Mouse (Mus musculus): ENCODE data around the gene Morc2a. TPM values are rescaled to one million over a fixed set of nuclear protein-coding genes. Genes with fewer than 3 reads are reported as not detected.
"Not testable (repeated sequence)": the region's sequence is repeated elsewhere in the genome, so short reads cannot be mapped to it uniquely, and the experiment has no call there.

Gene Morc2a
- 25.1 and 29.8 TPM in 2 replicates for polyA plus RNA-seq (2014; fragmentation: Nextera tagmentation; extraction: Ambion mirVana)

GRCm38 (mm10) chr11:3648964-3649841, at the start of gene Morc2a:
Morc2a (plus strand) TSS chr11:3649191.
- Histone ChIP-seq H3K4me3 (ENCODE audit: low read depth, low read length) (peak within 1 kb of the TSS; percentile 97), H3K4me2 (ENCODE audit: low read length) (peak within 1 kb of the TSS; percentile 56), H3K27ac (ENCODE audit: low read depth, low read length) (peak within 1 kb of the TSS; percentile 95), H3K4me1 (ENCODE audit: control insufficient read depth, insufficient read depth, low read length) (peaks cover 13% of the 10 kb centered on the region), H3K9me3 (replicated peaks; ENCODE audit: control insufficient read depth, low read length) (peaks cover 22% of the 10 kb centered on the region; the same call in 1 of the 2 replicates), H3K36me3 (ENCODE audit: control insufficient read depth, insufficient read depth, low read length) (peaks cover 24% of the 10 kb centered on the region), H3K27me3 (replicated peaks; ENCODE audit: control insufficient read depth, insufficient read depth, low read length) (no peaks in the 10 kb centered on the region), H3K9ac (ENCODE audit: low read length) (peak within 1 kb of the TSS; percentile 97)
- DNase-seq (ENCODE audit: low spot score) (peak; percentile 99), ATAC-seq (peak; percentile 97)
- WGBS, result 2% methylated on average over 63 of the region's 81 CpGs

- not testable (repeated sequence) for H3K9me3 ChIP-seq (replicated peaks; ENCODE audit: control insufficient read depth, low read length); DNase-seq (ENCODE audit: low spot score); ATAC-seq; H3K9ac ChIP-seq (ENCODE audit: low read length); H3K36me3 ChIP-seq (ENCODE audit: control insufficient read depth, insufficient read depth, low read length); H3K27ac ChIP-seq (ENCODE audit: low read depth, low read length); H3K4me3 ChIP-seq (ENCODE audit: low read depth, low read length); H3K4me2 ChIP-seq (ENCODE audit: low read length); H3K4me1 ChIP-seq (ENCODE audit: control insufficient read depth, insufficient read depth, low read length); H3K27me3 ChIP-seq (replicated peaks; ENCODE audit: control insufficient read depth, insufficient read depth, low read length)
- 62% methylated on average over 1 of the region's 1 CpGs for WGBS
These were observed 47.0 kb upstream of the Morc2a start for GRCm38 (mm10) chr11:3601966-3602365.

GRCm38 (mm10) chr11:3602687-3603086, 46.3 kb upstream of the Morc2a start:
- 45% methylated on average over 2 of the region's 2 CpGs for WGBS
- H3K4me3 ChIP-seq (ENCODE audit: low read depth, low read length); H3K27me3 ChIP-seq (replicated peaks; ENCODE audit: control insufficient read depth, insufficient read depth, low read length); H3K4me2 ChIP-seq (ENCODE audit: low read length); H3K9ac ChIP-seq (ENCODE audit: low read length); H3K4me1 ChIP-seq (ENCODE audit: control insufficient read depth, insufficient read depth, low read length); H3K27ac ChIP-seq (ENCODE audit: low read depth, low read length); H3K36me3 ChIP-seq (ENCODE audit: control insufficient read depth, insufficient read depth, low read length); H3K9me3 ChIP-seq (replicated peaks; ENCODE audit: control insufficient read depth, low read length); ATAC-seq: not testable (repeated sequence)
- DNase-seq (ENCODE audit: low spot score), result peak; percentile 3

- DNase-seq (ENCODE audit: low spot score), result no peak
These were observed 42.5 kb upstream of the Morc2a start for GRCm38 (mm10) chr11:3606456-3606855.

GRCm38 (mm10) chr11:3615576-3615975, 33.4 kb upstream of the Morc2a start:
- Histone ChIP-seq H3K27ac (ENCODE audit: low read depth, low read length) (no peak overlapping the region), H3K4me3 (ENCODE audit: low read depth, low read length) (no peak overlapping the region), H3K4me2 (ENCODE audit: low read length) (no peak overlapping the region), H3K9ac (ENCODE audit: low read length) (no peak overlapping the region), H3K9me3 (replicated peaks; ENCODE audit: control insufficient read depth, low read length) (no peaks in the 10 kb centered on the region), H3K36me3 (ENCODE audit: control insufficient read depth, insufficient read depth, low read length) (no peaks in the 10 kb centered on the region), H3K4me1 (ENCODE audit: control insufficient read depth, insufficient read depth, low read length) (no peaks in the 10 kb centered on the region), H3K27me3 (replicated peaks; ENCODE audit: control insufficient read depth, insufficient read depth, low read length) (no peaks in the 10 kb centered on the region)
- ATAC-seq (no peak), DNase-seq (ENCODE audit: low spot score) (no peak)
- WGBS, result 90% methylated on average over 4 of the region's 4 CpGs

More at GRCm38 (mm10) chr11:3606456-3606855, 42.5 kb upstream of the Morc2a start:
- Histone ChIP-seq H3K4me1 (ENCODE audit: control insufficient read depth, insufficient read depth, low read length) (no peaks in the 10 kb centered on the region), H3K27me3 (replicated peaks; ENCODE audit: control insufficient read depth, insufficient read depth, low read length) (no peaks in the 10 kb centered on the region), H3K4me2 (ENCODE audit: low read length) (no peak overlapping the region), H3K9me3 (replicated peaks; ENCODE audit: control insufficient read depth, low read length) (no peaks in the 10 kb centered on the region), H3K27ac (ENCODE audit: low read depth, low read length) (no peak overlapping the region), H3K9ac (ENCODE audit: low read length) (no peak overlapping the region), H3K36me3 (ENCODE audit: control insufficient read depth, insufficient read depth, low read length) (no peaks in the 10 kb centered on the region), H3K4me3 (ENCODE audit: low read depth, low read length) (no peak overlapping the region)
- no peak for ATAC-seq
- WGBS, result 91% methylated on average over 5 of the region's 5 CpGs

- Histone ChIP-seq H3K27me3 (replicated peaks; ENCODE audit: control insufficient read depth, insufficient read depth, low read length) (no peaks in the 10 kb centered on the region), H3K27ac (ENCODE audit: low read depth, low read length) (no peak overlapping the region), H3K36me3 (ENCODE audit: control insufficient read depth, insufficient read depth, low read length) (no peaks in the 10 kb centered on the region), H3K9ac (ENCODE audit: low read length) (no peak overlapping the region), H3K4me2 (ENCODE audit: low read length) (no peak overlapping the region), H3K4me1 (ENCODE audit: control insufficient read depth, insufficient read depth, low read length) (no peaks in the 10 kb centered on the region), H3K4me3 (ENCODE audit: low read depth, low read length) (no peak overlapping the region), H3K9me3 (replicated peaks; ENCODE audit: control insufficient read depth, low read length) (no peaks in the 10 kb centered on the region)
- ATAC-seq, result no peak
- WGBS, result 82% methylated on average over 5 of the region's 5 CpGs
- DNase-seq (ENCODE audit: low spot score), result no peak
These were observed 26.2 kb upstream of the Morc2a start for GRCm38 (mm10) chr11:3622826-3623225.

- DNase-seq (ENCODE audit: low spot score) (no peak), ATAC-seq (no peak)
- H3K4me3 ChIP-seq (ENCODE audit: low read depth, low read length), result no peak overlapping the region
- no peak overlapping the region for H3K27ac ChIP-seq (ENCODE audit: low read depth, low read length)
- H3K9me3 ChIP-seq (replicated peaks; ENCODE audit: control insufficient read depth, low read length), result no peaks in the 10 kb centered on the region
- 0 out of 2 replicates have a peak, but pooled peaks cover 3% of the 10 kb centered on the region for H3K4me1 ChIP-seq (ENCODE audit: control insufficient read depth, insufficient read depth, low read length)
- no peaks in the 10 kb centered on the region for H3K36me3 ChIP-seq (ENCODE audit: control insufficient read depth, insufficient read depth, low read length)
- WGBS, result 83% methylated on average over 4 of the region's 4 CpGs
- 0 out of 2 replicates have a peak, but pooled peaks cover 4% of the 10 kb centered on the region for H3K27me3 ChIP-seq (replicated peaks; ENCODE audit: control insufficient read depth, insufficient read depth, low read length)
- no peak overlapping the region for H3K9ac ChIP-seq (ENCODE audit: low read length)
- H3K4me2 ChIP-seq (ENCODE audit: low read length), result no peak overlapping the region
These were observed 24.5 kb upstream of the Morc2a start for GRCm38 (mm10) chr11:3624391-3625027.

GRCm38 (mm10) chr11:3628999-3629491, 19.9 kb upstream of the Morc2a start:
- 0 out of 2 replicates have a peak, but pooled peaks cover 4% of the 10 kb centered on the region for H3K27me3 ChIP-seq (replicated peaks; ENCODE audit: control insufficient read depth, insufficient read depth, low read length)
- H3K36me3 ChIP-seq (ENCODE audit: control insufficient read depth, insufficient read depth, low read length), result no peaks in the 10 kb centered on the region
- DNase-seq (ENCODE audit: low spot score) (peak; percentile 10), ATAC-seq (no peak)
- peak overlapping the region; percentile 66 for H3K4me2 ChIP-seq (ENCODE audit: low read length)
- peak overlapping the region; percentile 56 for H3K9ac ChIP-seq (ENCODE audit: low read length)
- WGBS, result 2% methylated on average over 32 of the region's 32 CpGs
- 0 out of 2 replicates have a peak, but pooled peaks cover 3% of the 10 kb centered on the region for H3K4me1 ChIP-seq (ENCODE audit: control insufficient read depth, insufficient read depth, low read length)
- H3K9me3 ChIP-seq (replicated peaks; ENCODE audit: control insufficient read depth, low read length), result no peaks in the 10 kb centered on the region
- no peak overlapping the region for H3K27ac ChIP-seq (ENCODE audit: low read depth, low read length)
- H3K4me3 ChIP-seq (ENCODE audit: low read depth, low read length), result peak overlapping the region; percentile 31
